In genomic region chr5:123350386-123350785, GRCm38 (mm10) we compare ENCODE assay signal across 8 mouse cellular contexts. TPM values are rescaled to one million over a fixed set of nuclear protein-coding genes. Genes with fewer than 3 reads are reported as not detected.
A peak's percentile ranks its signal among the peaks of the same experiment; 100 is the strongest.
DNase-seq lines count a peak whose midpoint lies in the region; ATAC-seq lines count a peak whose summit lies in the region.

No protein-coding gene starts in this region.

- no peaks in the 10 kb centered on the region for H3K9me3 ChIP-seq in kidney, embryonic 14.5 days (ENCODE audit: control insufficient read depth, low read length)
- H3K9me3 ChIP-seq in embryonic facial prominence, embryonic 14.5 days (ENCODE audit: control insufficient read depth, low read length): no peaks in the 10 kb centered on the region

- no peaks in the 10 kb centered on the region for H3K27me3 ChIP-seq in kidney, embryonic 14.5 days (ENCODE audit: control insufficient read depth, insufficient read depth, low read length)
- no peaks in the 10 kb centered on the region for H3K27me3 ChIP-seq in embryonic facial prominence, embryonic 14.5 days (replicated peaks; ENCODE audit: control insufficient read depth, insufficient read depth, low read length)

- peaks cover 25% of the 10 kb centered on the region for H3K4me1 ChIP-seq in kidney, embryonic 14.5 days (ENCODE audit: control insufficient read depth, insufficient read depth, low read length)
- peaks cover 27% of the 10 kb centered on the region for H3K4me1 ChIP-seq in embryonic facial prominence, embryonic 14.5 days (ENCODE audit: control insufficient read depth, insufficient read depth, low read length)

- 62% methylated on average over 10 of the region's 10 CpGs for WGBS in kidney, embryonic 14.5 days
- 48% methylated on average over 10 of the region's 10 CpGs for WGBS in embryonic facial prominence, embryonic 14.5 days

- peak; percentile 36 for DNase-seq in adrenal gland, postnatal 10 days
- no peak for DNase-seq in adrenal gland, postnatal 25 days
- DNase-seq in kidney, adult 9 months: peak; percentile 66
- peak; percentile 60 for DNase-seq in embryonic facial prominence, embryonic 14.5 days (ENCODE audit: low spot score)
- peak; percentile 39 for DNase-seq in lung, postnatal 14 days
- DNase-seq in right cerebral cortex, adult 18-20 months: no peak
- no peak for DNase-seq in right cerebral cortex, postnatal 14 days

- H3K4me3 ChIP-seq in kidney, embryonic 14.5 days (ENCODE audit: low read length): no peak overlapping the region
- H3K4me3 ChIP-seq in embryonic facial prominence, embryonic 14.5 days (ENCODE audit: low read depth, low read length): no peak overlapping the region

- no peak overlapping the region for H3K9ac ChIP-seq in kidney, embryonic 14.5 days (ENCODE audit: low read depth, low read length)
- no peak overlapping the region for H3K9ac ChIP-seq in embryonic facial prominence, embryonic 14.5 days (ENCODE audit: low read depth, low read length)

- no peak overlapping the region for H3K27ac ChIP-seq in kidney, embryonic 14.5 days (ENCODE audit: low read depth, low read length)
- 0 out of 2 replicates have a peak overlapping the region, but pooled peaks have one; percentile 15 for H3K27ac ChIP-seq in embryonic facial prominence, embryonic 14.5 days (replicated peaks; ENCODE audit: low read depth, low read length)

- H3K36me3 ChIP-seq in kidney, embryonic 14.5 days (ENCODE audit: control insufficient read depth, insufficient read depth, low read length): peaks cover 32% of the 10 kb centered on the region
- peaks cover 15% of the 10 kb centered on the region; the same call in 1 of the 2 replicates for H3K36me3 ChIP-seq in embryonic facial prominence, embryonic 14.5 days (ENCODE audit: control insufficient read depth, insufficient read depth, low read length)

- H3K4me2 ChIP-seq in kidney, embryonic 14.5 days (replicated peaks; ENCODE audit: low read depth, low read length): no peak overlapping the region
- H3K4me2 ChIP-seq in embryonic facial prominence, embryonic 14.5 days (ENCODE audit: low read depth, low read length): no peak overlapping the region

- ATAC-seq in kidney, embryonic 14.5 days (ENCODE audit: low FRiP score, low TSS enrichment): no peak
- no peak for ATAC-seq in embryonic facial prominence, embryonic 14.5 days (ENCODE audit: low read depth)

RNA-seq across cellular contexts. Expression of gene Bcl7a, which starts 6.8 kb away (rescaled TPM):
- total RNA-seq in adrenal gland, postnatal 10 days (2021): 10 to 100 TPM; 14.1 to 20.6 TPM
- 13.7 and 15.4 TPM in 2 replicates for total RNA-seq in adrenal gland, postnatal 25 days (2021)
- 39.4 and 43.2 TPM in 2 replicates for polyA plus RNA-seq in kidney, embryonic 14.5 days (2014; fragmentation: Nextera tagmentation; extraction: Ambion mirVana)
- polyA plus RNA-seq in embryonic facial prominence, embryonic 14.5 days (2014; fragmentation: Nextera tagmentation; extraction: Ambion mirVana): 19.1 and 19.7 TPM in 2 replicates

RNA-seq across cellular contexts. Expression of gene Mlxip, which starts 44.2 kb away (rescaled TPM):
- 10 to 100 TPM; 24.4 to 27.8 TPM for total RNA-seq in adrenal gland, postnatal 10 days (2021)
- total RNA-seq in adrenal gland, postnatal 25 days (2021): 25.3 and 30.5 TPM in 2 replicates
- 13.4 and 26.6 TPM in 2 replicates for polyA plus RNA-seq in kidney, embryonic 14.5 days (2014; fragmentation: Nextera tagmentation; extraction: Ambion mirVana)
- polyA plus RNA-seq in embryonic facial prominence, embryonic 14.5 days (2014; fragmentation: Nextera tagmentation; extraction: Ambion mirVana): 17.7 and 18.8 TPM in 2 replicates

Comparison
In these comparisons a context has a peak if more than half of its experiments do, and no peak if none do; other contexts are left out.
1. DNase-seq: peak in adrenal gland, postnatal 10 days (single experiment), kidney, adult 9 months (single experiment), embryonic facial prominence, embryonic 14.5 days (single experiment) and lung, postnatal 14 days (single experiment); none in adrenal gland, postnatal 25 days (single experiment), right cerebral cortex, adult 18-20 months (single experiment) and right cerebral cortex, postnatal 14 days (single experiment).